Mouse (Mus musculus): ENCODE measurements around the gene Traf6. TPM values are rescaled to one million over a fixed set of nuclear protein-coding genes. Genes with fewer than 3 reads are reported as not detected.

Gene Traf6
- total RNA-seq, 2 experiments from 2014 or later = 7.8 to 8.6 TPM

Other genes with a start within 250 kb of the Traf6 start
- gene Rag2, start 53.7 kb upstream of the Traf6 start, total RNA-seq (2021) = not detected
- under 1 TPM in 1 of 2 experiments, not detected in 1; 0.35 TPM for gene Rag1, start 28.9 kb upstream of the Traf6 start, total RNA-seq (2021)
- 10 to 100 TPM; 69.9 to 72.1 TPM for gene B230118H07Rik, start 28.9 kb upstream of the Traf6 start, total RNA-seq (2021)
- gene Prr5l, start 204.6 kb downstream of the Traf6 start, total RNA-seq (2021) = 1 to 10 TPM in 1 of 2 experiments, under 1 TPM in 1; 0.08 to 1.5 TPM
- 10 to 100 TPM; 31.9 to 32.0 TPM for gene Commd9, start 207.8 kb downstream of the Traf6 start, total RNA-seq (2021)